Mouse (Mus musculus) layer of hippocampus, postnatal 36 days (tissue): ENCODE results near the gene Prlr. TPM values are rescaled to one million over a fixed set of nuclear protein-coding genes. Genes with fewer than 3 reads are reported as not detected.

ENCODE experiments used
- DNase-seq, 2 experiments: peaks; one replicate each; pipeline ENCODE4 v3.0.0; 2022
- total RNA-seq, 2 experiments: library from RNA; stranded (reverse); gene quantifications; 2 replicates each; pipeline ENCODE4 v1.2.3; 2021

Prlr gene
- total RNA-seq, 2 experiments from 2014 or later = 4.4 to 6.9 TPM

DNA sequence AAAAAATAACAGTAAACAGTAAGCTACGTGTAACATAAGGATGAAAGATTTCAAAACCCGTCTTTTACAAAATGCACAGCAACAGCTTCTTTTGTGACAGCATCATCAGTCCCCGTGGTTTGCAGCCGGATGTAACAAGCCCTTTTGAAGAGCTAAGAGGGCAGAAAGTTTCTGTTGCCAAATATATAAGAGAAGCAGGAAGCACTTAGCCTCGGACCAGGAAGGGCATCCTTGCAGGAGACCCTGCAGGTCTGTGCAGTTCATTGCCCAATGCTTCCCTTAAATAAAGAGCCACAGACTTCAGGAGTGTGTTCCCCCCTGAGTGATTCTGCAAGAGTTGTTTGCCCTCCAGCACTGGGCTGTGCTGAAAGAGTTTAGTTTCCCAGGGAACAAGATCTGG is 58.9 kb downstream of the Prlr start:
- no peak for DNase-seq

DNA sequence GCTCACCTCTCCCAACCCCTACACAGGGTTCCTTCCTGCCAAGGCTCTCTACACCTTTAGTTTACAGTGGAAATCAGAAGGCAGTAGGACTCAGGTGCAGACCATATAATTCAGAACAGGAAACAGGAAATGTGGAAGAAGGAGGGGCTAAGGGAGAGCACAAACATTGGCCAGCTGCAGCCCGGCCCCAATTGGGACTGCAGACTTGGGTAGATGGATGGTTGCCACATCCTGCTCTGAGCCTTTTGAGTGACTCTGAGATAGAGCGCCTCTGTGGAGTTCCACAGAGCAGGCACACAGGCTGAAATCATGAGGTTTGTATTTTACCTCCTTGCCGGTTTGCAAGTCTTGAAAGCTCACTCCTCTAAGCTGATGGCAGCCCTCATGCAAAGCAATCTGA is 59.8 kb downstream of the Prlr start:
- DNase-seq = no peak

DNA sequence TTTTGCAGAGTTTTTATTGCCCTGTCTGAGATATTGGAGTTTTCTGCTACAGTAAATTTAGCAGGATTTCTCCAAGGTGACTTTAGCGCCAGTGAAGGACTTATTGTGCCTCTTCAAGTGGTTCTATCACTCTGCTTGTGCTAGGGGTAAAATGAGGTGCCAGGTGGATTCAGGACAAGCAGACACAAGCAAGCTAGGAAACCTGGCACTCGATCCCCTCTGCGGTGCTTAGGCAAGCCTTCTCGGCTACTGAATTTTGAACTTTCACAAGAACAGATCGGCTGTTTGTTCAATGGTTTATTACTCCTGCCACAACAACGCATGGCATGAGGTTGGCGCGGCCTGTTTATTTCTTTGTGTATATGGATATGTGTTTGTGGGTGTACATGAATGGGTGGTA is 61.4 kb downstream of the Prlr start:
- no peak for DNase-seq

DNA sequence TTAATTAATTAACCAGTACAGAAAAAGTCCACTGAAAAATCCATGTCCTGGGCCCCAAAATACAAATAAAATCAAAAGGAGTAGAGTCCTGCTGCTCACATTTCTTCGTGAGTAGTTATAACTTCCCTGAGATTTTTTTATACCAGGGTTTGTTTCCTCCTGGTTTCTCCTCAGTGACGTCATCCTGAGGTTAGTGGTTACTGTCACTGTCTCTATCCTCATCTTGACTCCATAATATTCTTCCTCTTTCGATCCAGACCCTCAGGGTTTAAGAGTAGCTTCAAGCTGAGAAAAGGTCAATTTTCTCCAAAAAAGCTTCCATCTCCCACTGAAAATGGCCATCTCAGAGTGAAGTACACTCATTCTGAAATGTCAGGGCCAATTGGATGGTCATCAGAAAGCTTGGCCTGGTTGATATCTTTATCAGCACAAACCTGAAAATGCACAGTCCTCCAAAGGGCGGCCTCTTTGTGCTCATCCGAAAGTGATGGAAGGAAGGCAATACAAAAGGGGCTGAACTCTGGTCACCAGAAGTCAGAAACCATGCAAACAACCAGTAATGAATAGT is 63.3 kb downstream of the Prlr start:
- no peak for DNase-seq

DNA sequence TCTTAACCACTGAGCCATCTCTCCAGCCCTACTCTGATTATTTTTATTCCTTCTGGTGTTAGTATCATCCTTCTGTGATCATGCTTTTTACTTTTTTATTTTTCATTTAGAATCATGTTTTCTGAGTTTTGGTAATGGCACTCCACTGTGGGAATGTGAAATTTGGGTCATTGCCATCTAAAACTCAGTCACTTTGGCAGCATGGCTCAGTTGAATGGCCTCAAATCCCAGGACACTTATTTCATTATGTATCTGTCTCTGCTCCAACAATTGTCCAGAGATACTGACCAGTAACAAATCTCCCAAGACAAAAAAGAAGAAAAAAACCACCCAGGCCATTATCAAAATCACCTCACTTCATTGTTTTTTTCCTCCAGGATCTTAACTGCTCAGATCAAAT is 65.2 kb downstream of the Prlr start:
- DNase-seq = no peak

DNA sequence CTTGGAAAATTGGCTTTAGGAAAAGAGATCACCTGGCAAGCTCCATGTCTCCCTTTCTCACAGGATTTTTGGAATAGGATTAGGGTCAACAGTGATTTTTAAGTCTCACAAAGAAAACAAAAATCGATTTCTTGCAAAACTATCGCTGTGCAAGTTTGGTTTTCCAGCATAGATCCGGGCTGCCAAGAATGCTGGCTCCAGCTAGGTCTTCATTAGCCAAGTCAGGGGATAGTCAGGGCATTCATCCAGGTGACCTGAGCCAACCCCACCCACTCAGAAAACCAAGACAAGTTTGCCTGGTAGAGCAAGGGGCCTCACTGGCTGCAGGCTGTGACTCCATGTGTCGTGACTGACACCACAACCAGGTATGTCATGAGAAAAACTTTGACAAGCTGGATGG is 72.2 kb downstream of the Prlr start:
- DNase-seq = no peak

DNA sequence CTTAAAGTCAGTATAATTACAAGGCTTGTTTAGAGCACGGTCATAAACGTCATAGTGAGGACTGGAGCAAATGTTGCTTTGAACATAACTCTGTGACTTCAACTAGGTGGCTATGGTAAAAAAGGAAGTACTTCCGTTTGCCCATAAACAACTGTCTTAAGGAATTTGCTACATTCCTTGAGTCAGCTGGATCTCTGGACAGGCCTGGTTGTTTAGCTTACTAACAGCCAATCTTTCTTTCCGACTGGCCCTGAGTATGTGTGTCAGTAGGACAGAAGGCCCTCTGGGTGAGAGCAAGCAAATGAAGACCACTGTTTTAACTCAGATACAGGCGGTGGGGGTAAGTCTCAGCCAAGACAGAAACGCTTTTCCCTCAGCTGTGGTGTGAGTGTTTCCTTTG is 73.7 kb downstream of the Prlr start:
- DNase-seq = no peak

DNA sequence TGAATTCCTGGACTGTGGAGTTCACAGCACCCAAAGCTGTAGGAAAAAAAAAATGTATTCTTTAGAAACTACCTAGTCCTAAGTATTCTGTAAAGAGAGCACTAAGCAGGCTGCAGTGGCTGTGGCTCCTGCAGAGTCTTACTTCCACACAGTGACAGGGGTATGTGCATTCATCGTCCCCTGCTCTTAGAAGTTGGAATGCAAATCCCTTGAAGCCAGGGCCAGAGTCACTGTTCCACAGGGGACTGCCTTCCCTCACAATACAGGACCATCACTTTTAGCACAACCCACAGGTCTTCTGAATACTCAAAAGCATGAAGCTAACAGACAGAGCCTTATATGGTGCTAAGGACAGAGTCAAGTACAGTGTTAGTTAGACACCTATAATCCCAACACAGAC is 75.5 kb downstream of the Prlr start:
- no peak for DNase-seq

DNA sequence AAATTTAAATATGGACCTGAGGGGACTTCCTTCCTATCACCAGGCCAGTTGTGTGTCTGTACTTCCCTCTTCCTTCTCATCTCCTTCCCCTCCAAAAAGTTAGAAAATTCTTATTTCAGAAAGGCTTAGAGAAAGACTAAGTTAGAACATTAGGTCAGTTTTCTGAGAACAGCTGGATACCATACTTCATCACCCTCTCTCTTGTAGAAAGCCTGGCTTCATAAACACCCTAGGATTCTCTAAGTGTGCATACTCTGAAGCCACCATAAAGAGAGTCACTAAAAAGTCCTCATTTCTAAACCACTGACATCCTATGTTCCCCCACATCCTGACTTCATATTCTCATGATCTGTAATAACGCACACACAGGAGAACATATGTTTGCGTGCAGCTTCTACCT is 85.2 kb downstream of the Prlr start:
- no peak for DNase-seq

DNA sequence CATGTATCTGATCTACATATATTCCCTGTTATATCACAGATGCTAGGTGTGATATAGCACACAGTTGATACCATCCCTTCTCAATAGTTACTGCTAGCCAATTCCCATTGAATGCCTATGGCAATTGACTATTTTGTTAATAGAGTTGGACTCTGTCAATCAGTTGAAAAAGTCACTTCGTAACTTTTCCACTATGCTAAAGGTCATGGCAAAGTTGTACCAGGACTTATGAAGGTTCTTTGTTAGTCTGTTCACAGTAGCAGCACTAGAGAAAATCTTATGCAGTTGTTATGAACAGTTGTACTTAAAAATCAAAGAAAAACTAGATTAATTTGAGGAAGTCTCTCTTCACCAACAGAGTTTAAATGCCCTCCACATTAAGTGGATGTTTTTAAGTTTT is 85.6 kb downstream of the Prlr start:
- DNase-seq = no peak

DNA sequence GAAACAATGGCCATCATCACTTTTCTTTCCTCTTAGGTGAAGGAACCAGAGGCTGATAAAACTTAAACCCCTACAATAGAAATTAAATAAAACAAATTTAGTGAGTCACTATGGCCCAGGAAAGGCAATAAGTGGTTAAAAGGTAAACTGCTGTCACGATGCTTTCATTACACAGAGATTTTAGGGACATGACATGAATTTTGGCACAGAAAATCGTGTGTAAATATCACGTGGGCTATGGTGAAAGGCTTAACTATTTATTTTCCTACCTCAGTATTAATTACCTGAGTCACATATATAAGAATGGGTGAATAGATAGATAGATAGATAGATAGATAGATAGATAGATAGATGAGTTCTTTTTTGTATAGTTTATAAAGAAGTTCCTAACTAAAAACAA is 86.4 kb downstream of the Prlr start:
- DNase-seq = no peak

DNA sequence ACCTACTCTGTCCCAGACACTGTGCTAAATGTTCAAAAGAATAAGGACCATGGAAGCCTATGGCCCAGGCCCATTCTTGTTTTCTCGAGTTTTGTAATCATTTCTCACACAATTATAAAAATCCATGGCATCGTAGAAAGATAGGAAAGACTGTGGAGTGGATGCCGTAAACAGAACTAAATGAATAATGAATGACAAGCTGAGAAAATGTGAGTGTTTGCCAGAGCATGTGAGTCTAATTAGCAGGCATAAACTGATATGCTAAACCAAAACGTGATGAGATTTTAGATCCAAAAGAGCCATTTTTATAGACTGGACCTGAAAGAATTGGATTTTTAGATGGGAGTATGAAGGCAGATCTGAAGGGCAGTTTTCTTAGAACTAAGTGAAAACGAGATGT is 87.8 kb downstream of the Prlr start:
- no peak for DNase-seq

DNA sequence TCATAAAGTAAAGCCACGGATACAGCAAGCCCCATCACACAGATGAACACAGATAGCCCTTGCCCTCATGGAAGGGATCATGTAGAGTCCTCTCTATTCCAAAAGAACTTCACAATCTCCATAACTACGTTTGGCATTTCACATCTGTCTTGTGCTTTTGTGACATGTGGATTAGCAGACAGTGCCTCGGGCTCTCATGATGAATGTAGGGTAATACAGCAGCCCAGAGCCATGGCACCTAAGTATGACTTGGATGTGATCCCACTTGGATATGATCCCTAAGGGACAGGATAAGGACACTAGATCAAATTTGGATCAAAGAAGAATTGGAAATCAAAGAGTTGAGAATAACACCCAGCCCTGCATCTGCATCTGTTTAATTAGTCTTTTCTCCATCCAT is 90.2 kb downstream of the Prlr start:
- no peak for DNase-seq

DNA sequence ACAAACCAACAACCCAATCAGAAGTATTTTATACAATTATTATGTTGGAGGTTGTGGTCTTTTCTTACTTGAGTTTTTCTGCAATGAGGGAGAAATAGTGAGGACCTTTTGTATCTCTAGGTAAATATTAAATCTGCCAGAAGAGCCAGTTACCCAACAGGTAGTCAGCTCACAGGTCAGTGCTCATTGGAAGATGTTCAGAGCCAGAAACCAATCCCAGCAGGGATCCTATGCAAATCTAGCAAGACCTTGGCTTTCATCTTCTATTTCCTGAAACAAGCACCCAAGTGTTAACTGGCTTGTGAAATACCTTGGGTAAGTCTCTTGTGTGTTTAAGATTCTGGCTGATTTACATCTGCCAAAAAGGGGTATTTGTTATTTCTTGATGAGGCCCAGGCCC is 99.3 kb downstream of the Prlr start:
- DNase-seq = no peak

DNA sequence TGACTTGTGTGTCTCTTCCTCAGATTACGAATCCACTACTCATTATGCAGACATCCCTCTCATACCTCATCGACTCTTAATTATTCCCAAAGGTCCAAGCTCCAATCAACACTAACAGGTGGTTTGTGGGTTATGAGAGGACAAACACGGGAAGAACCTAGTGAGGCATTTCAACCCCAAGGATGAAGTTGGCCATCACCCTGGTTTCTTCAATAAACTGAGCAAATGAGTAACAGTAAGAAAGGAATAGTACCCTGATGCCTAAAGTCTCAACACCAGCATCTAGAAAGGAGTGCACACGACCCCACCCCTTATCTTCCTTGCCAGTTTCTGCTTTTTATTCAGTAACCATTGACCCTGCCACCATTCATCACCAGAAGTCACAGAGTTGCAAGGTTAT is 100.4 kb downstream of the Prlr start:
- DNase-seq = no peak

DNA sequence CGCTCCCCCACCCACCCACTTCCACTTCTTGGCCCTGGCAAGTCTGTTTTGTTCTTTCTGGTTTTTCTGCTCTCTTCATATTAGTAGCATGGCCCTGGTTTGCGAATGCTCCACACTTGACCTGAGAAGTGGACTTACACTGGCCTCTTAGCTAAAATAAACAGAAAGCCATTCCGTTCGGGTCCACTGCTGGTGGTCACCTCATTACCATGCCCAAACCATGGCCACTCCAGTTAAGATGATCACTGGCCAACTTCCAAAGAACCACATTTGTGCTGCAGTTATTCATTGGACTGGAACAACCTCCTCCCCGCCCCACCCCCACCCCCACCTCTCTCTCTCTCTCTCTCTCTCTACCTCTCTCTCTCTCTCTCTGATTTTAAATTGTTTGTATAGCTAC is 104.5 kb downstream of the Prlr start:
- no peak for DNase-seq

DNA sequence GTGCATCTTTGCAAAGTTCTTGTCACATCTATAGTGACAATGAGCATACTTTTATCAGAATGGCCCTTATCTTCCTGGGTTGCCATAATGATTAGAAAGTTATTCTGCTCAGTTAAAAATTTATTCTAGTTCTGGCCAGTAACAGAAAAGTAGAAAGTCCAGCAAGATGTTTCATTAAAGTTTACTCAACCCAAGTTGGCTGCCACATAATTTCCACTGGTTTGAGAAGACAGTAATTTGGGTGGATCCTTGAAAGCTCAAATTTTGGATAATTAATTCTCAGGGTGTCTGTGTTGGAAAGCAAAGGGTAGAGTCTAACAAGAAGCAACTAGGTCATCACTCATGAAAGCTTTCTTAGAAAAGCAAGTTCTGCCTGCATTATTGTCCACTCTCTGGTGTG is 106.6 kb downstream of the Prlr start:
- no peak for DNase-seq

DNA sequence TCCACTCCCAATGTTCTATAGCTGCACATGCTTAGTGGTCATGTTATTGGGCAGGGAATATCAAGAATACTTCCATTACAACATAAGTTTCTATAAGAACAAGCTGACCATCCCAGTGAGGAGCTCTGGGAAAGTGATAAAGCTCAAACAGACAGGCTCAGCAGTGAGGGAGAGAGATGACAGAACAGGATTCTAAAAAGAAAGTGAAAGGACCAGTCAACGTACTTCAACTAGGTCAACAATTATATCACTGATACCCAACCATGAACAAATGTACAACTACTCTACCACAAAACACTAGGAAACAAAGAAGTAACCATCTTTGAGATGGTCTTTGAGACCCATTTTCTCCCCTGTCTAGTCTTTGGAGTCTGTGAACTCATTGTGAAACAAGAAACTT is 119.5 kb downstream of the Prlr start:
- DNase-seq = no peak

DNA sequence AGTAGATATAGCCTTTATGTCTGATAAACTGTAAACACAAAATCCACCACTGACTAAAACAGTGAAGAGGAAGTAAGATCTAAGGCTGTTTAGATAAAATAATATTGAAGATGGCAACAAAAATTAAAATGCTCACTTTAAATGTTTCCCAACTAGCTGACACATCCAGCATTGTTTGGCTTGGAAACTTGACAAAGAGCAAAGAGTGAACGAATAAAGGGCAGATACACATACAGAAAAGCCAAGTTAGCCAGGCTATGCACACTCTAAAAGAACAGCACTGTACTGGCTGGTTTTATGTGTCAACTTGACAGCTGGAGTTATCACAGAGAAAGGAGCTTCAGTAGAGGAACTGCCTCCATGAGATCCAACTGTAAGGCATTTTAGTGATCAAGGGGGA is 121.0 kb downstream of the Prlr start:
- no peak for DNase-seq

DNA sequence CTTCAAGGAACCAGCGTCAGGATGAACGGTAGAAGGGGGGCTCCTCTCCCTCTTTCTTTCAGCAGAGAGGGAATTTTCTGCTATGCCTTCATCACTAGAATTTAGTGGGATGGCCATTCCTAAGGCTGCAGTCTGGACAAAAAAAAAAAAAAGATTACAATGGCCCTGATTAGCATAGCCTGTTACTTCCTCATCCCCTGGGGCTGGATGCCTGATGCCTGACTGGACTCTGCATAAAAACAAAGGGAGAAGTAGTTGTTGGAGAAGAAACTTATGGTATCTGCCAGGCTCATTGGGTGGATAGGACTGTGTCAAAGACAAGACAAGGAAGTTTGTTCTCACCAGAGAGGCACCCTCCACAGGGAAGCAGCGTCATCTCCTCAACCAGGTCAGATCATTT is 122.4 kb downstream of the Prlr start:
- DNase-seq = no peak

DNA sequence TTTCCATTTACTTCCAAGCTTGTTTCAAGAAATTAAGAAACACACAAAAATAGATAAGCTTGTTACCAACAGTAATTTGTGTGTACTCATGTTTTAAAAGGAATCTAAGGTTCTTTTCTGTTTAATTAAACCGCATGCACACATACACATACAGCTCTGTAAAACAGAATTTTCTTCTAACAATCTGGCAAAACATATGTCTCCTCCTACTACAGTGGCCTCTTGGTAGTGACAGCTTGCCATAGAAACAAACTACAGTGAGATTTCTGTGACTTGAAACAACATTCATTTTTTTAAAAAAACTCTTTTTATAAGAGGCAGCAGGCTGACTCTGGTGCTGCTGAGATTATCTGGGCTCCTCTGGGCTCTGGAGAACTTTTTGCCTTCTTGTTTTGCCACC is 129.4 kb downstream of the Prlr start:
- no peak for DNase-seq

DNA sequence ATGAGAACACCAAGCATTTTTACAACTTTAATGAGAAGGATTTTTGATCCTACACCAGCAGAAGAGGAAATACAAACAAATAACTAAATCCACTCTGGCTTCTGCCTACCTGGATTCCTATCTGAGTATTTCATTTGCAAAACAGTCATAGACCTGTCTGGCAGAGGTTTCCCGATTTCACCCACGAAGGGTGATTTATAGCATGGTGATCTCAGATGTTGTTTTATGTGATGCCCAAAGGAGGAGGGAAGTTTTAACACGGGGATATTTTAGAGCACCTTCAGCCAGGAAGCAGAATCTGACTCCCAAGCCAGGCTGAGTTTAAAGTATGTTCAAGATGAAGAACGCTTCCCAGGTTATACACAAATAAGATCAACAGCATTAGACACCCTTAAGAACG is 134.8 kb downstream of the Prlr start:
- DNase-seq = no peak

DNA sequence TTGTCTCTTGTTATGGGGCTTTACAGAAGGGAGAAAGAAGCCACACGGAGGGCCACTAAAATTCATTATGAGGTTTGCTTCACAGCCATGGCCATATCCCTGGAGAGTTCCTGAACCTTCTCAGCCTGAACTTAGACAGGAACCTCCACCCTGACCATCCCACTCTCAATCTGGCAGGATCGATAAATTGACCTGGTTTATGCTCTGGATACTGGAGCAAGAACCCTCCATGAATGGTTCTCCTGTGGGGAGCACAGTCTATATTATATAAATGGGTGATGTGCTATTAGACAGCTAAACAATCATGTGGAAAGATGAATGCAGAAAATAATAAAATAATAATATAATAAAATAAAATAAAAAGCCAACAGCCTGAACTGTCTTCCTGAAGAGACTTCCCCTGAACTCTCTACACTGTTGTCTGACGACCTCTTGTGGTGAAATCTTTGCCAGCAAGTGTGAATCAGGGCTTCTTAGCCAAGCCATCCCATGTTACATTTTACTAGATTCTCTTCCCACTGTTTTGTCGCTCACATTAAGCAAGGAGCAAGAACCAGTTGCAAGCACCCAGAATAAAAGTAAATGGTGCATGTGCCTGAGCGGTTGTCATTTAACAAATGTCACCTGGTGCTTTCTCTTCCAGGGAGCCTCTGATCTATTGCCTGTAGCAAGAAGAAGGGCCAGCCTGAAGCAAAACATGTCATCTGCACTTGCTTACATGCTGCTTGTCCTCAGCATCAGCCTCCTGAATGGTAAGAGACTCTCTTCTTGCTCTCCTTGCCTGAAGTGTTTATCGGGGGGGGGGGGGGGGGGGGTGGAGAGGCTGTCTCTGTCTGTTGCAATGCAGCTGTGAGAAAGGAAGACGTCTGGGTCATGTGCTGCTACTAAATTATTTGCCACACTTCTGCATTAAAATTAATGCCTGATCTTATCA is 136.8 kb downstream of the Prlr start:
- DNase-seq = peak; percentile 43 to 61

DNA sequence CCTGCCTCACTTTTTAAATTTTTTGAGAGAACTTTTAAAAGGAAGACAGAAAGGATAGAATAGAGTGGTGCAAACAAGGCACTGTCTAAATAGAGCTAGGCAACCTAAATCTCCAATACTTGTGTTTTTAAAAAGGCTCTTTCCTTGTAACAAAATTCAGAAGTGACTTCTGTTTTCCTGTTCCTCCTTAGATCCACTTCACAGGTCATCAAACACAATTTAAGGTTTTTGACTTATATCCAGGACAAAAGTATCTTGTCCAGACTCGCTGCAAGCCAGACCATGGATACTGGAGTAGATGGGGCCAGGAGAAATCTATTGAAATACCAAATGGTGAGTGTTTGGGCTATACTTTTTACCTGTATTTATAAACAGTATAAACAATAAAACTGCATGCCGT is 148.0 kb downstream of the Prlr start, which contains the start of gene Gm21973:
Gene Gm21973, plus strand, starts transcription at position 301 of the 400 bp plus-strand sequence.
- no peak for DNase-seq
